Mouse (Mus musculus) lung, postnatal 0 days (tissue): ENCODE measurements around the gene Mapk13.

Source experiments
- CTCF ChIP-seq: IDR thresholded peaks from 2 replicates; pipeline ENCODE4 v1.5.1; 2016; ENCODE audit warnings: antibody characterized with exemption, mild to moderate bottlenecking
- EP300 ChIP-seq: IDR thresholded peaks from 2 replicates; pipeline ENCODE4 v1.6.1; 2016; ENCODE audit warnings: antibody characterized with exemption, mild to moderate bottlenecking, control low read depth

GRCm38 (mm10) chr17:28739244-28739643, 29.9 kb upstream of the Mapk13 start:
- TF ChIP-seq CTCF, result no peak
- no peak for TF ChIP-seq EP300
